8 mouse cellular contexts compared by ENCODE assay signal in the genomic region with DNA sequence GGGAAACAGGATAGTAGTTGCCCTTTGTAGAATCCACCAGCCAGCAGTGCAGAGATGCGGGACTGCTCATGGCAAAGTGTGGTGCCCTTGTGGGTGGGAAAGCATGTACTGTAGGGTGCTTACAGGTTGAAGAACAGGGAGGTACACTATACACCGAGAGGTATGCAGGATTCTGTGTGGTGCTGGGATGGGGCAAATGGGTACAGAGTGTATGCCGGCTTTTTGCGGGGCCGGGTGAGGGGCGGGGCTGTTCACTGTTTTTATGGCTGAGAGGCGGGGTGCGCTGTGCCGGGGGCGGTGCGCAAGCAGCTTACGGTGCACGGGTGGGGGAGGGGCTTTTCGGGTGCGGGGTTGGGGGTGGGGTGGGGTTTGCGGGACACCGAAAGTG. TPM values are rescaled to one million over a fixed set of nuclear protein-coding genes. Genes with fewer than 3 reads are reported as not detected.
DNase-seq lines count a peak whose midpoint lies in the region; ATAC-seq lines count a peak whose summit lies in the region.

A gene (plus strand): TSS at position 16 of the 388 bp plus-strand sequence.

- H3K4me2 ChIP-seq in intestine, embryonic 16.5 days (ENCODE audit: low read depth, low read length) = peak within 1 kb of the TSS; percentile 77

- H3K36me3 ChIP-seq in intestine, embryonic 16.5 days (ENCODE audit: control insufficient read depth, insufficient read depth, low read length) = no peaks in the 10 kb centered on the region

- H3K4me1 ChIP-seq in intestine, embryonic 16.5 days (ENCODE audit: control insufficient read depth, insufficient read depth, low read length) = peaks cover 53% of the 10 kb centered on the region

- peak within 1 kb of the TSS; percentile 93 for H3K27ac ChIP-seq in intestine, embryonic 16.5 days (ENCODE audit: low read length)

- H3K4me3 ChIP-seq in intestine, embryonic 16.5 days (ENCODE audit: low read length) = peak within 1 kb of the TSS; percentile 63

- H3K9ac ChIP-seq in intestine, embryonic 16.5 days (ENCODE audit: low read depth, low read length) = peak within 1 kb of the TSS; percentile 88

- WGBS in intestine, embryonic 16.5 days = 5% methylated on average over 15 of the region's 17 CpGs

- DNase-seq in cerebellum, adult 9-10 months = peak; percentile 59
- DNase-seq in cerebellum, adult 9-11 months = no peak
- no peak for DNase-seq in thymus, postnatal 0 days (ENCODE audit: low spot score)
- DNase-seq in thymus, postnatal 10 days (ENCODE audit: low spot score in 2 of 2) = no peak
- DNase-seq in left cerebral cortex, postnatal 10 days (ENCODE audit: extremely low spot score in 1 of 2, low spot score in 2 of 2) = no peak
- no peak for DNase-seq in spleen, postnatal 10 days (ENCODE audit: low spot score in 2 of 2)

- intact Hi-C loops in left cerebral cortex, postnatal 10 days (cut with DNase I) = no loop called here

- H3K9me3 ChIP-seq in intestine, embryonic 16.5 days (ENCODE audit: control insufficient read depth, low read length) = no peaks in the 10 kb centered on the region

- H3K27me3 ChIP-seq in intestine, embryonic 16.5 days (replicated peaks; ENCODE audit: control insufficient read depth, insufficient read depth, low read length) = no peaks in the 10 kb centered on the region

- peak; percentile 49 for ATAC-seq in intestine, embryonic 16.5 days
- ATAC-seq in monocyte, adult 5-6 weeks (replicated peaks; ENCODE audit: insufficient number of reproducible peaks, low FRiP score, low TSS enrichment, poor library complexity, severe bottlenecking) = peak; percentile 19; the same call in 1 of the 2 replicates

RNA-seq across cellular contexts. Expression of the gene that starts here (rescaled TPM):
- polyA plus RNA-seq in thymus, postnatal 0 days (2015; fragmentation: Nextera tagmentation; extraction: Ambion mirVana) = 20.1 and 20.7 TPM in 2 replicates
- 50.3 and 58.1 TPM in 2 replicates for polyA plus RNA-seq in intestine, embryonic 16.5 days (2015; fragmentation: Nextera tagmentation; extraction: Ambion mirVana)
- 9.7 to 34.1 TPM (median 22.6 TPM) in 3 replicates for total RNA-seq in monocyte, adult 5-6 weeks (2017)
- total RNA-seq in left cerebral cortex, postnatal 10 days (2021) = 1 to 10 TPM; 4.8 to 7.2 TPM
